Mouse (Mus musculus): ENCODE results near the gene Map7.

GRCm38 (mm10) chr10:20314797-20315196 is 166.5 kb downstream of the Map7 start:
- 0 out of 2 replicates have a peak, but pooled peaks have one; percentile 5 for TF ChIP-seq CTCF (conservative IDR thresholded peaks at IDR 0.05; ENCODE audit: insufficient read depth, insufficient read length, low read depth, low read length)
- TF ChIP-seq POLR2A (IDR thresholded peaks at IDR 0.05; ENCODE audit: low read depth, low read length) = no peak
